11 mouse cellular contexts compared by ENCODE assay signal in the genomic region with DNA sequence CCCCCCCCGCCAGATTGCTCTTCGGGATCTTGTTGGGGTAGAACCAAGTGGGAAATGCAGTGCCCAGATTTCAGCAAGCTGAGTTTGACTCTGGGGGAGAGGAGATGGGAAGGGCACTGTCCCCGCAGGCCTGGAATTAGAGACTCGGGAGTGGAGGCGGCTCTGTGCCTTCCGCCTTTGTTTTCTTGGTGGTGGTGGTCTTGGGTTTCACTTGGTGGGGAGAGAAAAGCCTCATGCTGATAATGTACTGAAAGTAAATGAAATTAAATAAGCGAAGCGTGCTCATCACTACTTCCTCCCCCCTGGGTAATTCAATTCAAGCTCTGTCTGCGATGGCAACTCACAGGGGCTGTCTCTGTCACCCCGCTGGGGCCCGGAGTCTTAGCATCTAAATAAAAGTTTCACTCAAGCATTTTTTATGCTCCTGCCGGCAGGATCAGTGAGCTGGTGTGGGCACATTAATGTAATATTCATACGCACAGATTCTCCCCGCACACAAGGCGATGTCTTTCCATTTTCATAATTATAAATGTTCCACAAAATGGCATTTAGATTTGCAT.
A peak's percentile ranks its signal among the peaks of the same experiment; 100 is the strongest.
DNase-seq lines count a peak whose midpoint lies in the region; ATAC-seq and TF ChIP-seq lines count a peak whose summit lies in the region.
"Had no signal": no experiment of that assay in that cellular context is flagged by ENCODE, and none has a peak within 500 bp of the region (broad histone marks: within the 10 kb centered on the region; RNA-seq: fewer than 3 reads in every experiment).

No protein-coding gene starts in this region.

- no peak for TF ChIP-seq CTCF in kidney, postnatal 0 days (IDR thresholded peaks at IDR 0.05; ENCODE audit: low read depth)
- no peak for TF ChIP-seq CTCF in kidney, adult 2 months (conservative IDR thresholded peaks at IDR 0.05; ENCODE audit: insufficient read depth, insufficient read length, low read depth, low read length)
- no peak for TF ChIP-seq CTCF in hindbrain, postnatal 0 days (IDR thresholded peaks at IDR 0.05; ENCODE audit: low read depth)

- H3K36me3 ChIP-seq in kidney, postnatal 0 days (ENCODE audit: insufficient read depth, low read length) = no peaks in the 10 kb centered on the region
- H3K36me3 ChIP-seq in kidney, adult 2 months (ENCODE audit: control insufficient read depth, insufficient read depth, low read length) = no peaks in the 10 kb centered on the region
- H3K36me3 ChIP-seq in hindbrain, embryonic 11.5 days (ENCODE audit: control insufficient read depth, insufficient read depth, low read length) = no peaks in the 10 kb centered on the region
- no peaks in the 10 kb centered on the region for H3K36me3 ChIP-seq in hindbrain, postnatal 0 days (ENCODE audit: insufficient read depth, low read length)
- no peaks in the 10 kb centered on the region for H3K36me3 ChIP-seq in neural tube, embryonic 13.5 days
- H3K36me3 ChIP-seq: limb, embryonic 12.5 days; liver, embryonic 15.5 days had no signal

- H3K9ac ChIP-seq in kidney, postnatal 0 days (ENCODE audit: low read depth, low read length) = no peak overlapping the region
- no peak overlapping the region for H3K9ac ChIP-seq in hindbrain, embryonic 11.5 days (ENCODE audit: low read depth, low read length)
- no peak overlapping the region for H3K9ac ChIP-seq in hindbrain, postnatal 0 days (replicated peaks; ENCODE audit: low read length)
- peak overlapping the region; percentile 42; the same call in 1 of the 2 replicates for H3K9ac ChIP-seq in neural tube, embryonic 13.5 days
- H3K9ac ChIP-seq: limb, embryonic 12.5 days; liver, embryonic 15.5 days had no signal

- H3K27ac ChIP-seq in kidney, postnatal 0 days = no peak overlapping the region
- H3K27ac ChIP-seq in kidney, adult 2 months (ENCODE audit: insufficient read depth, low read depth, low read length) = no peak overlapping the region
- H3K27ac ChIP-seq in hindbrain, embryonic 11.5 days (ENCODE audit: low read depth, low read length) = no peak overlapping the region; the same call in 1 of the 2 replicates
- no peak overlapping the region for H3K27ac ChIP-seq in hindbrain, postnatal 0 days
- peak overlapping the region; percentile 81 for H3K27ac ChIP-seq in neural tube, embryonic 13.5 days (replicated peaks)
- H3K27ac ChIP-seq: limb, embryonic 12.5 days; liver, embryonic 15.5 days had no signal

- ATAC-seq in kidney, postnatal 0 days (replicated peaks; ENCODE audit: low FRiP score, low read depth) = no peak
- ATAC-seq in hindbrain, embryonic 11.5 days (ENCODE audit: low FRiP score) = no peak
- no peak for ATAC-seq in hindbrain, postnatal 0 days
- ATAC-seq in neural tube, embryonic 13.5 days (ENCODE audit: low read depth) = no peak
- no peak for ATAC-seq in megakaryocyte-erythroid progenitor cell, adult 5-6 weeks (replicated peaks; ENCODE audit: low FRiP score, low TSS enrichment, poor library complexity, severe bottlenecking)

- H3K9me3 ChIP-seq in kidney, postnatal 0 days (replicated peaks; ENCODE audit: low read length) = no peaks in the 10 kb centered on the region
- no peaks in the 10 kb centered on the region for H3K9me3 ChIP-seq in hindbrain, embryonic 11.5 days (ENCODE audit: control insufficient read depth, low read length)
- no peaks in the 10 kb centered on the region for H3K9me3 ChIP-seq in hindbrain, postnatal 0 days (ENCODE audit: low read length)
- H3K9me3 ChIP-seq in neural tube, embryonic 13.5 days = no peaks in the 10 kb centered on the region
- H3K9me3 ChIP-seq: limb, embryonic 12.5 days; liver, embryonic 15.5 days had no signal

- no peak for TF ChIP-seq POLR2A in kidney, adult 2 months (IDR thresholded peaks at IDR 0.05; ENCODE audit: low read depth, low read length)

- no peak overlapping the region for H3K4me3 ChIP-seq in kidney, postnatal 0 days (replicated peaks; ENCODE audit: low read depth, low read length)
- H3K4me3 ChIP-seq in kidney, adult 2 months (ENCODE audit: insufficient read depth, low read depth, low read length) = no peak overlapping the region
- H3K4me3 ChIP-seq in hindbrain, embryonic 11.5 days (ENCODE audit: low read depth, low read length) = no peak overlapping the region
- no peak overlapping the region for H3K4me3 ChIP-seq in hindbrain, postnatal 0 days (ENCODE audit: low read length)
- H3K4me3 ChIP-seq in neural tube, embryonic 13.5 days = no peak overlapping the region
- H3K4me3 ChIP-seq: erythroblast, embryonic 14.5 days; limb, embryonic 12.5 days; liver, embryonic 15.5 days had no signal

- WGBS in kidney, postnatal 0 days = 57% methylated on average over 15 of the region's 15 CpGs
- 75% methylated on average over 15 of the region's 15 CpGs for WGBS in kidney, adult 2 months
- 37% methylated on average over 14 of the region's 15 CpGs for WGBS in hindbrain, embryonic 11.5 days
- WGBS in hindbrain, postnatal 0 days = 29% methylated on average over 15 of the region's 15 CpGs
- 25% methylated on average over 15 of the region's 15 CpGs for WGBS in neural tube, embryonic 13.5 days

- no peaks in the 10 kb centered on the region for H3K4me1 ChIP-seq in kidney, postnatal 0 days (replicated peaks; ENCODE audit: insufficient read depth, low read length)
- peaks cover 8% of the 10 kb centered on the region; the same call in 1 of the 2 replicates for H3K4me1 ChIP-seq in kidney, adult 2 months (ENCODE audit: control insufficient read depth, insufficient read depth, low read length)
- H3K4me1 ChIP-seq in hindbrain, embryonic 11.5 days (replicated peaks; ENCODE audit: control insufficient read depth, insufficient read depth, low read length) = peaks cover 2% of the 10 kb centered on the region; the same call in 1 of the 2 replicates
- no peaks in the 10 kb centered on the region for H3K4me1 ChIP-seq in hindbrain, postnatal 0 days (ENCODE audit: insufficient read depth, low read length)
- peaks cover 34% of the 10 kb centered on the region for H3K4me1 ChIP-seq in neural tube, embryonic 13.5 days (replicated peaks)
- H3K4me1 ChIP-seq: liver, embryonic 15.5 days had no signal

- peaks cover 4% of the 10 kb centered on the region; the same call in 1 of the 2 replicates for H3K27me3 ChIP-seq in kidney, postnatal 0 days (ENCODE audit: insufficient read depth, low read length)
- no peaks in the 10 kb centered on the region for H3K27me3 ChIP-seq in kidney, adult 2 months (replicated peaks; ENCODE audit: control insufficient read depth, insufficient read depth, low read length)
- H3K27me3 ChIP-seq in hindbrain, embryonic 11.5 days (ENCODE audit: control insufficient read depth, insufficient read depth, low read length) = no peaks in the 10 kb centered on the region
- H3K27me3 ChIP-seq in hindbrain, postnatal 0 days (ENCODE audit: insufficient read depth, low read length) = no peaks in the 10 kb centered on the region
- no peaks in the 10 kb centered on the region for H3K27me3 ChIP-seq in neural tube, embryonic 13.5 days
- H3K27me3 ChIP-seq: liver, embryonic 15.5 days had no signal

- DNase-seq in kidney, postnatal 0 days (ENCODE audit: low spot score) = peak; percentile 58
- DNase-seq in kidney, adult 2 months = no peak
- DNase-seq in hindbrain, embryonic 11.5 days (ENCODE audit: low spot score) = peak; percentile 38
- DNase-seq in hindbrain, postnatal 0 days (ENCODE audit: low spot score) = peak; percentile 52
- DNase-seq in cerebellum, adult 9-10 months = no peak
- DNase-seq: gastrocnemius, postnatal 14 days had no signal

- H3K4me2 ChIP-seq in kidney, postnatal 0 days (ENCODE audit: low read length) = no peak overlapping the region
- H3K4me2 ChIP-seq in hindbrain, embryonic 11.5 days (replicated peaks; ENCODE audit: low read depth, low read length) = no peak overlapping the region
- peak overlapping the region; percentile 13 for H3K4me2 ChIP-seq in hindbrain, postnatal 0 days (ENCODE audit: low read depth, low read length)
- H3K4me2 ChIP-seq in neural tube, embryonic 13.5 days = peak overlapping the region; percentile 5; the same call in 1 of the 2 replicates
- H3K4me2 ChIP-seq: liver, embryonic 15.5 days had no signal

Comparison
In these comparisons a context has a peak if more than half of its experiments do, and no peak if none do; other contexts are left out.
1. DNase-seq: peak in kidney, postnatal 0 days (single experiment), hindbrain, embryonic 11.5 days (single experiment) and hindbrain, postnatal 0 days (single experiment); none in kidney, adult 2 months (single experiment) and cerebellum, adult 9-10 months (single experiment).
2. H3K4me2 ChIP-seq: peak in hindbrain, postnatal 0 days (single experiment) and neural tube, embryonic 13.5 days (single experiment); none in kidney, postnatal 0 days (single experiment) and hindbrain, embryonic 11.5 days (single experiment).